Mouse (Mus musculus): ENCODE results near the gene Ly6g6f.

DNA sequence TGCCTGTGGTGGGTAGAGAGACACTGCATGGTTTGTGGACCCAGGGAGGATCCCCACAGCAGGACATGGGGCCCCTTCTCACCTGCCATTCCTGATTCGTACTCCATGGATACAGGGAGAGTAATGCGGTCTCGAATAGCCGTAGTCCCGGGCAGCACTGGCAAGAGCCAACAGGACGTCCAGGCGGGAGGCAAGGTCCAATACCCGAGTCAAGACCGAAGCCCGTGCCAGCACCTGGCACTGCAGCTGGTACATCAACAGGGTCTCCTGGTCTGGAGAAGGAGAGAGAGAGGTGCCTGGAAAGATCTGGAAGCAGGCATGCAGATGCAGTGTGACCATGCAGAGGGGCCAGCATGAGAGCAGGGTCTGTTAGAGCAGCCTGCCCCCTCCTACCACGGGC lies 54.1 kb downstream of the Ly6g6f start:
- TF ChIP-seq POLR2A (IDR thresholded peaks at IDR 0.05; ENCODE audit: low read depth, low read length) (no peak), CTCF (IDR thresholded peaks at IDR 0.05; ENCODE audit: borderline replicate concordance, insufficient read depth, low read length) (no peak)
